ENCODE assay signal across 9 mouse cellular contexts in genomic region chr4:150226818-150227688, GRCm38 (mm10). TPM values are rescaled to one million over a fixed set of nuclear protein-coding genes. Genes with fewer than 3 reads are reported as not detected.
DNase-seq lines count a peak whose midpoint lies in the region; ATAC-seq and TF ChIP-seq lines count a peak whose summit lies in the region.
"Had no signal": no experiment of that assay in that cellular context is flagged by ENCODE, and none has a peak within 500 bp of the region (broad histone marks: within the 10 kb centered on the region; RNA-seq: fewer than 3 reads in every experiment).

No protein-coding gene starts in this region.

- no peaks in the 10 kb centered on the region for H3K36me3 ChIP-seq in forebrain, embryonic 10.5 days (replicated peaks)
- no peaks in the 10 kb centered on the region for H3K36me3 ChIP-seq in forebrain, embryonic 11.5 days (ENCODE audit: control insufficient read depth, insufficient read depth, low read length)
- H3K36me3 ChIP-seq in heart, postnatal 0 days (replicated peaks; ENCODE audit: control insufficient read depth, insufficient read depth, low read length) = no peaks in the 10 kb centered on the region

- DNase-seq in forebrain, embryonic 10.5 days (ENCODE audit: extremely low spot score, low spot score) = no peak
- DNase-seq in forebrain, embryonic 11.5 days (ENCODE audit: low spot score) = no peak
- DNase-seq in Muller cell, postnatal 12 days (ENCODE audit: inconsistent ontology term) = peak; percentile 100
- DNase-seq in heart, postnatal 0 days (ENCODE audit: low spot score) = peak; percentile 47
- peak; percentile 72 to 74 for DNase-seq in left cerebral cortex, adult 9 months (ENCODE audit: low spot score in 2 of 2)
- DNase-seq in right cerebral cortex, postnatal 25 days = peak; percentile 55
- no peak for DNase-seq in lung, postnatal 10 days

- no peak overlapping the region for H3K4me2 ChIP-seq in forebrain, embryonic 11.5 days (ENCODE audit: low read depth, low read length, severe bottlenecking)
- no peak overlapping the region for H3K4me2 ChIP-seq in heart, postnatal 0 days (ENCODE audit: low read depth, low read length)

- H3K4me3 ChIP-seq in forebrain, embryonic 10.5 days = no peak overlapping the region
- no peak overlapping the region for H3K4me3 ChIP-seq in forebrain, embryonic 11.5 days (ENCODE audit: low read depth, low read length)
- no peak overlapping the region for H3K4me3 ChIP-seq in heart, postnatal 0 days (ENCODE audit: low read depth, low read length)

- no peak for TF ChIP-seq EP300 in heart, postnatal 0 days (IDR thresholded peaks at IDR 0.05; ENCODE audit: low read depth)

- 68% methylated on average over 7 of the region's 7 CpGs for WGBS in forebrain, embryonic 10.5 days
- 63% methylated on average over 7 of the region's 7 CpGs for WGBS in forebrain, embryonic 11.5 days
- 50% methylated on average over 7 of the region's 7 CpGs for WGBS in heart, postnatal 0 days

- peaks cover 11% of the 10 kb centered on the region for H3K27me3 ChIP-seq in forebrain, embryonic 10.5 days (ENCODE audit: poor library complexity, severe bottlenecking)
- H3K27me3 ChIP-seq in forebrain, embryonic 11.5 days (ENCODE audit: control insufficient read depth, insufficient read depth, low read length) = no peaks in the 10 kb centered on the region
- H3K27me3 ChIP-seq in heart, postnatal 0 days (ENCODE audit: control insufficient read depth, insufficient read depth, low read length) = no peaks in the 10 kb centered on the region

- no peak for ATAC-seq in forebrain, embryonic 11.5 days (replicated peaks; ENCODE audit: low FRiP score)
- 0 out of 2 replicates have a peak, but pooled peaks have one; percentile 25 for ATAC-seq in common myeloid progenitor, adult 5-6 weeks (replicated peaks; ENCODE audit: low read depth, poor library complexity, severe bottlenecking)
- ATAC-seq in heart, postnatal 0 days (ENCODE audit: insufficient read depth, low read depth) = peak; percentile 59

- peaks cover 54% of the 10 kb centered on the region for H3K4me1 ChIP-seq in forebrain, embryonic 10.5 days
- H3K4me1 ChIP-seq in forebrain, embryonic 11.5 days (replicated peaks; ENCODE audit: control insufficient read depth, insufficient read depth, low read length) = peaks cover 17% of the 10 kb centered on the region
- peaks cover 47% of the 10 kb centered on the region for H3K4me1 ChIP-seq in heart, postnatal 0 days (ENCODE audit: control insufficient read depth, insufficient read depth)

- H3K9me3 ChIP-seq in forebrain, embryonic 10.5 days = no peaks in the 10 kb centered on the region
- no peaks in the 10 kb centered on the region for H3K9me3 ChIP-seq in forebrain, embryonic 11.5 days (ENCODE audit: control insufficient read depth, low read length)
- no peaks in the 10 kb centered on the region for H3K9me3 ChIP-seq in heart, postnatal 0 days (replicated peaks; ENCODE audit: control insufficient read depth, low read length)

- H3K27ac ChIP-seq in forebrain, embryonic 10.5 days = peak overlapping the region; percentile 21; the same call in 1 of the 2 replicates
- H3K27ac ChIP-seq in forebrain, embryonic 11.5 days (ENCODE audit: low read depth, low read length) = no peak overlapping the region
- H3K27ac ChIP-seq in heart, postnatal 0 days (ENCODE audit: low read depth) = peak overlapping the region; percentile 4; the same call in 1 of the 2 replicates

- no peak for TF ChIP-seq CTCF in heart, postnatal 0 days (IDR thresholded peaks at IDR 0.05; ENCODE audit: low read depth)

- H3K9ac ChIP-seq in forebrain, embryonic 11.5 days (ENCODE audit: low read length) = no peak overlapping the region
- no peak overlapping the region for H3K9ac ChIP-seq in heart, postnatal 0 days (replicated peaks; ENCODE audit: low read depth, low read length)

RNA-seq across cellular contexts. Expression of gene Eno1, which starts 9.5 kb away (rescaled TPM):
- 3,430 and 3,707 TPM in 2 replicates for polyA plus RNA-seq in forebrain, embryonic 10.5 days (2016; fragmentation: Nextera tagmentation; extraction: Ambion mirVana)
- 1,858 and 1,977 TPM in 2 replicates for polyA plus RNA-seq in forebrain, embryonic 11.5 days (2014; fragmentation: Nextera tagmentation; extraction: Ambion mirVana)
- total RNA-seq in common myeloid progenitor, adult 5-6 weeks (2017) = 176 and 200 TPM in 2 replicates
- 525 and 625 TPM in 2 replicates for total RNA-seq in heart, postnatal 0 days (2014; rRNA removed; ENCODE audit: low replicate concordance)
- polyA plus RNA-seq in heart, postnatal 0 days (2015; fragmentation: Nextera tagmentation; extraction: Ambion mirVana) = 999 and 1,074 TPM in 2 replicates

RNA-seq across cellular contexts. Expression of gene Car6, which starts 25.9 kb away (rescaled TPM):
- 0.22 TPM in 1 of 2 replicates, not detected in the other for polyA plus RNA-seq in forebrain, embryonic 10.5 days (2016; fragmentation: Nextera tagmentation; extraction: Ambion mirVana)
- polyA plus RNA-seq in forebrain, embryonic 11.5 days (2014; fragmentation: Nextera tagmentation; extraction: Ambion mirVana) = not detected in 2 replicates
- total RNA-seq in common myeloid progenitor, adult 5-6 weeks (2017) = not detected in 2 replicates
- not detected in 2 replicates for total RNA-seq in heart, postnatal 0 days (2014; rRNA removed; ENCODE audit: low replicate concordance)
- not detected in 2 replicates for polyA plus RNA-seq in heart, postnatal 0 days (2015; fragmentation: Nextera tagmentation; extraction: Ambion mirVana)
- polyA plus RNA-seq: cortical plate, adult 2 months had no signal

RNA-seq across cellular contexts. Expression of gene Rere, which starts 54.4 kb away (rescaled TPM):
- polyA plus RNA-seq in forebrain, embryonic 10.5 days (2016; fragmentation: Nextera tagmentation; extraction: Ambion mirVana) = 26.8 and 31.1 TPM in 2 replicates
- 51.6 and 56.2 TPM in 2 replicates for polyA plus RNA-seq in forebrain, embryonic 11.5 days (2014; fragmentation: Nextera tagmentation; extraction: Ambion mirVana)
- 21.2 and 45.1 TPM in 2 replicates for total RNA-seq in common myeloid progenitor, adult 5-6 weeks (2017)
- 13.9 and 17.9 TPM in 2 replicates for total RNA-seq in heart, postnatal 0 days (2014; rRNA removed; ENCODE audit: low replicate concordance)
- 11.9 and 14.6 TPM in 2 replicates for polyA plus RNA-seq in heart, postnatal 0 days (2015; fragmentation: Nextera tagmentation; extraction: Ambion mirVana)

Comparison
In these comparisons a context has a peak if more than half of its experiments do, and no peak if none do; other contexts are left out.
1. DNase-seq: peak in Muller cell, postnatal 12 days (single experiment), heart, postnatal 0 days (single experiment), left cerebral cortex, adult 9 months (2 of 2) and right cerebral cortex, postnatal 25 days (single experiment); none in forebrain, embryonic 10.5 days (single experiment), forebrain, embryonic 11.5 days (single experiment) and lung, postnatal 10 days (single experiment).